Mouse (Mus musculus) brain, embryonic 14.5 days (tissue): Measurements from ENCODE around the gene Btn2a2. TPM values are rescaled to one million over a fixed set of nuclear protein-coding genes. Genes with fewer than 3 reads are reported as not detected.
A peak's percentile ranks its signal among the peaks of the same experiment; 100 is the strongest.

Source experiments
- DNase-seq: peaks from one replicate; pipeline ENCODE4 v3.0.0-alpha.2; 2011; ENCODE audit warnings: low read depth
- CTCF ChIP-seq: fragments of 200-500 bp; IDR thresholded peaks from 2 replicates; pipeline ENCODE4 v1.5.1; 2012; ENCODE audit warnings: inconsistent platforms, mild to moderate bottlenecking, moderate library complexity, borderline replicate concordance; ENCODE audit not compliant: insufficient read depth, insufficient read length; ENCODE audit errors: extremely low read depth
- POLR2A ChIP-seq: fragments of 200-500 bp; IDR thresholded peaks from 2 replicates; pipeline ENCODE4 v1.6.1; 2012; ENCODE audit warnings: mild to moderate bottlenecking, inconsistent platforms, borderline replicate concordance; ENCODE audit not compliant: poor library complexity, insufficient read depth, insufficient read length, severe bottlenecking; ENCODE audit errors: extremely low read depth
- polyA plus RNA-seq: library from polyadenylated mRNA; depleted of rRNA; stranded (reverse); fragments of >200 nt; gene quantifications from 2 replicates; pipeline ENCODE4 v1.2.3, GENCODE M21; 2012

Gene Btn2a2
- polyA plus RNA-seq, 1 experiment = 0.11 TPM

GRCm38 (mm10) chr13:23503797-23504196, 15.1 kb upstream of the Btn2a2 start:
- DNase-seq = peak; percentile 65
- no peak for TF ChIP-seq POLR2A
- no peak for TF ChIP-seq CTCF

DNA sequence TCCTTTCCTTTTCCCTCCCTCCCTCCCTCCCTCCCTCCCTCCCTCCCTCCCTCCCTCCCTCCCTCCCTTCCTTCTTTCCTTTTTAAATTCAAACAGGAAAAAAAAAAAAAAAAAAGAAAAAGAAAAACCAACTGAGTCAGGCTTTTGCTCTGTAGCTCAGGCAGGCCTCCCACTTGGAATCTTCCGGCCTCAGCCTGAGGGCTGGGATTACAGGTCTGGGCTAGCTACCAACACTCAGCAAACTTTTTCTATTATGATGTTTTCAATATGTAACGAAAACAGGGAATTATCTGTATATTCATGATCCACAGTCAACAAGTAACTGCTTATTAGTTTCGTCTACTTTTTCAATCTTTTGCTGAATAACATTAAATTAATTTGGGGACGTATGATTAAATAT, 14.3 kb upstream of the Btn2a2 start:
- TF ChIP-seq CTCF = no peak
- TF ChIP-seq POLR2A = no peak
- no peak for DNase-seq

DNA sequence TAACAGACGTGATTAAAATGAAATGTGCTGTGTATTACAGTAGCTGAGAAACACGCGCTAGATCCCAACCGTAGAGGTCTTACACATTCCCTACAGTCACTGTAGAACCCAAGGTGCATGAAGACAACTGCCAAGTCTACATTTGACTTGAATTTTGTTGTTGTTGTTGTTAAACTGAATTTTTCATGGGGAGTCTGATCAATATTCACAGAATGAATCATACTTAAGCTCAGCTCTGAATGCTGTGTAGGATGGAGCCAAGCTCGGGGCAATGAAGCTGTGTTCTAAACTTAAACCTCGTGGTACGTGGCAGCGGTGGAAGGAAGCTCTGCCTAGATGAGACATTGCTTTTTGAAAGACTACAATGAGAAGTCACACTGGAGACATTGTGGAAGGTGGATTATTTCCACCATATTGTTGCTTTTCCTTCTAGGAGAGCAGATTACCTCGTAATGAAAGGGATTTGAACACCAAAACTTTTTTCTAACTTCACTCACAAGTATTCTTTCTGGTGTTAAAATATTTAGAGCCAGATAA, 13.4 kb upstream of the Btn2a2 start:
- no peak for DNase-seq
- TF ChIP-seq POLR2A (no peak), CTCF (no peak)

DNA sequence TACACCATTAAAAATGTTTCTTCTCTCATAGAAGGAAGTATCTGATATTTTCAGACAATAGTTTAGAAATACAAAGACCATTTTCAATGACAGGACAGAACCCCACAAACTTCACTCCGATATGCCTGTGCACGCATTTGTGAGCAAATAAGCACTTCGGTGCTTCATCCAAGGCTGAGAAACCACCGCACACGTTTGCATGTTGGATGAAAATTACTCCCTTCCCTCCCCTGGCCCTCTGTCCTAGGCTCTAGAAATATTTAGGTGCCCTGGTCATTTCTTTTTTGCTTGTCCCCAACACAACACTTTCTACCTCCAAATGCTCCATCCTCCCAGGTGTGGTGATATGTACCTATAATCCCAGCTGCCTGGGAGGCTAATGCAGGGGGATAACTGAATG, 12.9 kb upstream of the Btn2a2 start:
- DNase-seq = no peak
- no peak for TF ChIP-seq POLR2A
- TF ChIP-seq CTCF = no peak

- TF ChIP-seq POLR2A = no peak
- TF ChIP-seq CTCF = no peak
- peak; percentile 78 for DNase-seq
These were observed 12.0 kb upstream of the Btn2a2 start for GRCm38 (mm10) chr13:23500424-23501200.

DNA sequence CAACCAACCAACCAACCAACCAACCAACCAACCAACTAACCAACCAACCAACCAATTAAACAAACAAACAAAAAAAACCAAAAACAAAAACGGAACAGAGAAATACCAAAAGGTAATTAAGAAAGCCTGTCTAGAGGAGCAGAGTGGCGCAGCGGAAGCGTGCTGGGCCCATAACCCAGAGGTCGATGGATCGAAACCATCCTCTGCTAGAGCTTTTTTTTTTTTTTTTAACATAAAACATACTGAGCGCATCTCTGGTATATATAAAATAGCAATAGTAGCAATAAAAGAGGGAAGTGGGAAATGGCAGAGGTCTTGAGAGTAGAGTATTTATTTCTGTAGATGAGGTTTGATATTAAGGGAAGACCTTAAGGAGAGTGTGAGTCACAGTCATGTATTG, 11.3 kb upstream of the Btn2a2 start:
- no peak for DNase-seq
- TF ChIP-seq POLR2A = no peak

GRCm38 (mm10) chr13:23498653-23499052, 10.0 kb upstream of the Btn2a2 start:
- TF ChIP-seq CTCF (no peak), POLR2A (no peak)
- peak; percentile 68 for DNase-seq

DNA sequence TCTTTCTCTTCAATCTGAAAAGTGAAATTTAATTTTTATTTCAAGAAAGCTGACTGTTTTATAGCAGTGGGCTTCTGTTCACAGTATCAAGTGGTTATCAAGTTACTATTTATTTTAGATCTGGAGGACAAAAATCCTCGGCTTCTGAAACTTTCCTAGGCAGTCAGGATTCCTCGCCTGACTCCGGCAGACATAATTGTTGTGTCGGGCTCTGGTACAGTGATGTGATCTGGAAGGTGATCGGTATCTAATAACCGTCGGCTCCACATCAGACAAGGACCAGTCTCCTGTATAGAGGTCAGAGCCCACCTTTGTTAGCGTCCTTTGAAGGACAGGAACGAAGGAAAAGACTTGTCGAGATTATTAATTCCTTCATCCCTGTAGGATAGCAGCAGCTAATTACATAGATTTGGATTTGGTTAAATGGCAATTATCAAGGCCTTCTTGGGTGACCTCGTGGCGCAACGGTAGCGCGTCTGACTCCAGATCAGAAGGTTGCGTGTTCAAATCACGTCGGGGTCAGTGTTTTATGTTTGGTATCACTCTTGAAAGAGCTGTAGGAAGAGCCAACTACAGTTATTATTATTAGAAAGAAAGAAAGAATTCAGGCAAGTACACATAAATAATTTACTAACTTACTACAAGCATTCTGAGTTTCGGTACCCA, 9.1 kb upstream of the Btn2a2 start:
- DNase-seq = peak; percentile 41
- TF ChIP-seq POLR2A = no peak
- TF ChIP-seq CTCF = no peak

DNA sequence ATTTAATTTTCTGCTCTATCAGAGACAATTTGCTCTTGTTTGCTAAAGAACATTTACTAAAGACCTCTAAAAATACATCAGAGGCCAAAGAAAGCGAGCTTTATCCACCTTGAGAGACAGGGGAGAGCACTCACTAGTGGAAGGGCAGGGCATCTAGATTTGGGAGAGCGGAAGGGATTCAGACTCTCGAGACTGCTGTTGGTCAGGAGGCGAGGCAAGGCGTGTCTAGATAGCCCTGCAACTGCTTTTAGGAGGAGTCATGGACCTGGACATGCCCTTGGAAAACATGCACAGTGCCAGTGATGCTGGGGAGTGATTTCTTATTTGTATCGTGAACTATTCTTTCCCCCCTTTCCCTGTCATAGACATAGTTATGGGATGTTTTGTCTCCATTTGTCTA, 6.9 kb upstream of the Btn2a2 start:
- TF ChIP-seq POLR2A = no peak
- no peak for TF ChIP-seq CTCF
- DNase-seq = no peak

GRCm38 (mm10) chr13:23491990-23492389, 3.3 kb upstream of the Btn2a2 start:
- peak; percentile 85 for DNase-seq
- TF ChIP-seq CTCF = no peak
- TF ChIP-seq POLR2A = no peak

- no peak for TF ChIP-seq CTCF
- no peak for TF ChIP-seq POLR2A
- no peak for DNase-seq
These were observed 2.6 kb upstream of the Btn2a2 start for GRCm38 (mm10) chr13:23491263-23491662.

- TF ChIP-seq CTCF (no peak), POLR2A (no peak)
- DNase-seq = no peak
These were observed 2.2 kb upstream of the Btn2a2 start for GRCm38 (mm10) chr13:23490863-23491262.

GRCm38 (mm10) chr13:23485271-23485670, 3.4 kb downstream of the Btn2a2 start:
- DNase-seq = no peak
- TF ChIP-seq CTCF (no peak), POLR2A (no peak)
